Mouse (Mus musculus): ENCODE measurements around the gene Casp3.
"Not testable (repeated sequence)": the region's sequence is repeated elsewhere in the genome, so short reads cannot be mapped to it uniquely, and the experiment has no call there.

The Casp3 gene

DNA sequence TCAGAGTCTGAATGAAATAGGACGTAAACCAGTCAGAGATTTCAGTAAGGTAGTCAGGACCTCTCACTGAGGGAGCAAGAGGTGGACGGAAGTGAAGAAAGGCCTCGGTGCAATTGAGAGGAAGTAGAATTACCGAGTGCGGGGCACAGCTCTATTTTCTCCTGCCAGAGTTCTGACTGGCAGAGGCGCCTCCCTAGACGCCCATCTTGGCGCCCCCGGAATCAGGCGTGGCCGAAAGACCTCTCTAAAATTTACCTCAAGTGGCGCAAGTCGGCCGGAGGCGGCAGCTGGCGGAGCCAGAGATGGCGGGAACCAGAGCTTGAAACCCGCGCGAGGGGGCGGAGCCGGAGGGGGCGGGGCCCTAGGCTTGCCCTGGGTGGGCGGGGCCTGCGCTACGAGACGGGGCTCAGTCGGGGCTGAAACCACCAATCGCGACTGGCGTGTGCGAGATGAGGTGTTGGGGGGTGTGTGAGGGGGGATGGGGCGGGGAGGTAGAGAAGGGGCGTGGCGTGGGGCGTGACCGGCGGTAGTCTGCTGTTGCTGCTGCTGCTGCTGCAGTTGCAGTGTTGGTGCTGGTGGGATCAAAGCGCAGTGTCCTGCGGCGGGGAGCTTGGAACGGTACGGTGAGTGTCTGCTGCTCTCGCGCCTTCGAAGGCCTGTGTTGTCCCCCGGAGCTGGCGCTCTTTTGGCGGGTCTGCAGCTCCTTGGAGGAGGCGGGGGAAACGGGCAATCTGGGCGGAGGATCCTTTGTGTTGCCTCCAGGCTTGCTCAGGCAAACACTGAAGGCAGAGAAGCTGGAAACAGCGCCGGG, at the start of gene Casp3, which contains the start of gene Primpol:
Casp3 (plus strand) TSS at position 413 of the 811 bp plus-strand sequence.
Primpol (minus strand) TSS at position 334 of the 811 bp plus-strand sequence.
- DNase-seq (ENCODE audit: low spot score in 2 of 2): peak; percentile 89 to 91

DNA sequence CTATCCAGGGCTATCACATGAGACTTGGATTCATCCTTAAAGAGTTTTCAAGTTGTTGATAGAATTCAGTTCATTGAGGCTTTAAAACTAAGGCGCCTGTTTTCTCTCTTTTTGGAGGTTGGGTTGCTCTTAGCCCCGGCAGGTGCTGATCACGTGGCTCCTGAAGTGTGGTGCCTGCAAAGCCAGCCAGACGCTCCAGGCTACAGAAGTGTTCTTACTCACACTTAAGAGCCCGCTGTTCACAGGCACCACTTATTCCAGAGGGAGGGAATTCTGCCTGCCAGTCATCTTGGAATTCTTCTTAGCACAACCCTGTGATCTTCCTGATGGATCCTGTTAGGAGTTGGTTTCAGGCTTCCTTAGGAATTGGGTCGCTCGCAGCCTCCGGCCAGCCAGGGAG, 49.1 kb upstream of the Casp3 start:
- DNase-seq (ENCODE audit: low spot score in 2 of 2): peak in 1 of 2 experiments; percentile 19

DNA sequence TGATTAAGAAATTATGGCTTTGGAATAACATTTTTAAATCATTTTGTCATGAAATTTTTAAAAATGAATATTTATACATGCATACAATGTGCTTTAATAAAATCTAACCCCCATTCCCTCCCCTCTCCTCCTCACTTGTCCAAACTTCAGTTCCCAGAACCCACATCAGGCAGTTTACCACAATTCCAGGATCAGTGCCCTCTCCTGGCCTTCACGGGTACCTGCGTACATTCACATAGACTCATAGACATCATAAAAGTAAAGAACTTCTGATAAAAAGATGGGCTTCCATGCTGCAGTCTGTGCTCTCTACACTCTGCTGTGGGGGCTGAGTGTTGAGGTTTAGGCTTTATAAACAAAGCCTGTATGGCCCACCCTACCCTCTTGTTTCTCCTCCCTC, 48.1 kb upstream of the Casp3 start:
- DNase-seq (ENCODE audit: low spot score in 2 of 2): no peak

DNA sequence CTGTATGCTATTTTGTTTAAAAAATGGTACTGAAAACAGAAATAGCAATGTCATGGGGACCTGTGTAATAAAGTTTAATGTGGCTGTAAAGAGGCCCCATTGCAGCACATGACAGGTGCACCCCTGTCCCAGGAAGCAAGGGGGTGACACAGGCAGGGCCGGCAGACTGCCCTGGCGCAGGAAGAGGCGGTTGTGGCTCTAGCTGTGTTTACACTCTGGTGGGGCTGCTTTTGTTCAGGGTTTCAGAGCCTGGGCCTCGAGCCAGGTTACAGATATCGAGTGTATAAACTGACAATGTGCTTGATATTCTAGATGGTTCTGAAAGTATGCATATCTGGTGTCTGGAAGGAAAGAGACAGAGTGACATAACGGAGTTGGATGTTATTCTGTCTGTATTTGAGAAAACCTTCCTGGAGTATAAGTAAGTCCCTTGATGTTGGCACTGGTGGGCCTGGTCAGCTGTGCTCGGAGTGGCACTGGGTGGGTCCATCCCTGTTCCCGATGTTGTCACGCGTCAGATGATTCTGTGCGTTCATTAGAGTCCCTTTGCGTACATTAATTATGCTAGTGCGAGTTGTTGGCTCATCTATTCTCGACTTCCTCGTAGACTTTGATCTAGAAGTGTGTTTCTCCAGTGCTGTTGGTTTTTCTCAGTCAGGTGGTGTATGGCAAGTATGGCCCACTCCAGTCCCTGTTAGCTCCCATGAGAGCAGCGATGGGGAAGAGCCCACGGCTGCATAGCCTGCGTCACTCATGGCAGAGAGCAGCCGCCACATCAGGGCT, 47.2 kb upstream of the Casp3 start:
- no peak for DNase-seq (ENCODE audit: low spot score in 2 of 2)

DNA sequence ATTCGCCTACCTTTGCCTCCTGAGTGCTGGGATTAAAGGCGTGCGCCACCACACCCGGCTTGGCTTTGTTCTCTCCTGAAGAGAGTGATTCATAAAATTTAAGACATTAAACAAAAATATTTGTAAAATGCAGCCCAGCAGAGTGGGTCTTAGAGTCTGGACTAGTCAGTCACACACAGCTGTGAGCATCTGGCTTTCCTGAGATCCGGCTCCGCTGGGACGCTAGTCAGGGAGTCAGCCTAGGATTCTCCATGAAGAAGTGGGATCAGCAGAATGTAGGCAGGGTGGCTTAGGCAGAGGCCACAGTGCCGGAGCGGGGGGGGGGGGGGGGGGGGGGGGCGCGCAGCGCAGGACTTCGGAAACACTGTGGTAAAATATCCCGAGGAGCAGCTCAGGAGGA, 46.4 kb upstream of the Casp3 start:
- DNase-seq (ENCODE audit: low spot score in 2 of 2): no peak

DNA sequence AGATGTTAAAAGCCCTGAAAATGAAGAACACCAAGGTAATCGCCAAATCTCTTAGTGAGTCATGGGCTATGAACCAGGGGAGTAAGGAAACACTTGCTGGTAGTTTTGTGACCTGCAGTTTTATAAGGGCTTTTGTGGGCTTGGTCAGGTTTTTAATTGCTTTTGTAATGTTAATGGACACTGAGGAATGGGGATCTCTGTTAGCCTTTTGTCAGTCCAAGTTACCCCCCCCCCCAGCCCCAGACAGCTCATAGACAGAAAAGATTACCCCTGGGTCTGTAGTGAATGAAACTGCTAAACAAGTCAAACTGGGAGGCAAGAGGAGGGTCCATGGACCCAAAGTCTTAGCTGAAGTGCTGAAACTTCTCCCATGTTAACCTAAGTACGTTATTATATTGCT, 43.6 kb upstream of the Casp3 start:
- DNase-seq (ENCODE audit: low spot score in 2 of 2): no peak

DNA sequence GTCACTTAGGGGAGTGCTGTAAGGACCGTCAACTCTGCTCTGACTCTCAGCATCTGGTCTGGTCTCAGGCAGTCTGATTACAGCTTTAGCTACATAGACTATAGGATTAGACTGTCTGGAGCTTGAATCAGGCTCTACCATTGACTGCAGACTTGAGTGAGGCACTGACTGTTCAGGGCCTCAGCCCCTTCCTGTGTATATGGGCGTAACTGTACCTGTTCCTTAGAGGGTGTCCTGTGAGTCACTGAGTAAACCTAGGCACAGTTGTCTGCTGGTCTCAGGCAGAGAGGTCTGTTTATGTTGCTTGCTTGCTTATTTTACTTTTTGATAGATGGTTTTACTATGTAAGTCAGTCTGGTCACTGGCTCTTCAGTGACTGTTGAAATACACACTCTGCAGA, 43.1 kb upstream of the Casp3 start:
- no peak for DNase-seq (ENCODE audit: low spot score in 2 of 2)

DNA sequence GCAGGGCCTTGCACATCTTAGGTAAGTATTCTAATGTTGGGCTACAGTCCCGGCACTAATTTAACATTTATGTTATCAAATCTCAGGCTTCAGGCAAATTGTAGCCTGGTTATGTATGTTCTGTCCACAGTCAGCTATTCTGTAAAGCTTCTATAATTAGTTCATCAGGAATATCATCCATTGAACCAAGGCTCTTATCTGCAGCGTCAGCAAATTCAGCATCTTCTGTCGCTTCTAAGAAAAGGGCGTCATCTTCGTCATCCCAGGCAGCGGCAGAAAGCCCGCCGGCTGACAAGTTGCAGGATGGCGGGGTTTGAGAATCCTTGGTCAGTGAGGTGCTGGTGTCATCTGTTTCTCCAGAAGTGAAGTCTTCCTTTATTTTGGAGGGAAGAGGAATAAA, 38.3 kb upstream of the Casp3 start:
- DNase-seq (ENCODE audit: low spot score in 2 of 2): no peak

DNA sequence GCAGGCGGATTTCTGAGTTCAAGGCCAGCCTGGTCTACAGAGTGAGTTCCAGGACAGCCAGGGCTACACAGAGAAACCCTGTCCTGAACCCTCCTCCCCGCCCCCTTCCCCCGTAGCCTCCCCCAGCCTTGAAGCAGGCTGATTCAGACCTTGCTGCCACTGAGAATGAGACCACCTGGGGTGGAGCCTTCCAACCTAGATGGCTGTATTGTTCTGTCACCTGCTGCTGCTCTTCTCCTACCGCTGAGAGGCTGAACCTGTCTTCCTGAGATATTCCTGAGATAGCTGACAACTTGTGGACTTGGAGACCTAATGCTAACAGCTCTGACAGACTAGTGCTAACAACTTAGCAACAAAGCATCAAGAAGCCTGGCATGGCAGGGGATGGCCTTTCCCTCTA, 32.8 kb upstream of the Casp3 start:
- not testable (repeated sequence) for DNase-seq (ENCODE audit: low spot score in 2 of 2)

DNA sequence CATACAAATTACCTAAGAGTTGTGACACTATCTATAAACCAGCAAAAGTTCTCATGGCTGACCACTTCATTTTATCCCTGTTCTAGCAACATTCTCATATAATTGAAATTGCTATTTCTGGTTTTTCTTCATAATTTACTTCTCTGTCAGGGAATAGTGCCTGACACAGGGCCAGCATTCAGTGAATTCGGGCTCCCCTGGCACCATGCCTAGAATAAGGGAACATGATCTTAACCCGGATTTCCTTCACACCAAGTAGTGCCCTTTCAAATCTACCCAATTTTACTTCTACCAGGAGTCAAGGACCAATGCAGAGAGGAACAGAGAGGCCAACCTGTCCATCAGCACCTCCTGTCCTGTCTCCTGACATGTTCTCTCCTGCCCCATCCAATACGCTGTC, 31.5 kb upstream of the Casp3 start:
- DNase-seq (ENCODE audit: low spot score in 2 of 2): no peak

DNA sequence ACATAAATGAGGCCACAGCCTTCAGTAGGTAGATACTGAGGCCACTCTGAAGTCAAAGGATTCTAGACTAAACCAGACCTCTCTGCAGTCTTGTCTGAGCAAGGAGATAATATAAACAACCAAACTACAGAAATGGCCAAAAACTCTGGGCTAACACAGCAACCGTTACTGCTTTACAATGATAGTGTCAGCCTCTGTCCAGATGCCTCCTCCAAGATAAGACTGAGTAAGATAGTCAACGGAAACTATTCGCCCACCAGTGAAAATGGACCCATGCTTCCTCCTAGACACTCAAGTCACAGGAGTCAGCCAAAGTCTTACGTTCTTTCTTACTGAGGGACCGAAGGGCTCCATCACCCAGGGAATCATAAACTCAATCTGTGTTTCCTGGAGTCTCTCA, 29.2 kb upstream of the Casp3 start:
- DNase-seq (ENCODE audit: low spot score in 2 of 2): no peak

DNA sequence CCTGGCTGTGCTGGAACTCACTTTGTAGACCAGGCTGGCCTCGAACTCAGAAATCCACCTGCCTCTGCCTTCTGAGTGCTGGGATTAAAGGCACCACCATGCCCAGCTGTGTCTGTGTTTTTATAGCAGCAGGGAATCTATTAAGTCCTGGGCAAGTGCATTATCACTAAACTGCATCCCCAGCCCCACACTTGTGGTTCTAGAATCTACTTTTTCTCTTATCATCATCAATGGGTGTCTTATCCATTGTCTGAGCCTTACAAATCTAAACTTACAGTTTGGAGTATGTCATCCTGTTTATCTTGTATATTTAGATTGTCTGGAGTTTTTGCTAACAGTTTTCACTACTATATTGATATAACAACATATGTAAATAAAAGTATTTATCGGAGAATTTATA, 28.4 kb upstream of the Casp3 start:
- DNase-seq (ENCODE audit: low spot score in 2 of 2): no peak

DNA sequence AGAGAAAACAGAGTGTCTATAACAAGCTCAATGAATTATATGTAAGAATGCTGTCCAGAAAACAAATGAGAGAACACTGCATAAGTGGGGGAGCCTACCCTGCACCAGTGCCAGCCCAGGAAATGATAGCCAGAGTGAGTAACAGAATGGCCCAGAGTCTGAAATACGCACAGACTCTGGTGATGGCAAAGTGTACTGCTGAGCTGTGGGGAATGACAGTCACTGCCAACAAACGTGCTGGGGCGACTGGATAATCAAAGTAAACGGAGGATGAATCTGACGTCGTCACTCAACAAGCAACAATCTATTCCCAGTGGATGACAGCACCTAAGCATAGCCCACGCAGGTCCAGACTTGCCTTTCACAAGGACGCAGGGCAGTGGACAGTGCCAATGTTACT, 24.0 kb upstream of the Casp3 start:
- no peak for DNase-seq (ENCODE audit: low spot score in 2 of 2)

DNA sequence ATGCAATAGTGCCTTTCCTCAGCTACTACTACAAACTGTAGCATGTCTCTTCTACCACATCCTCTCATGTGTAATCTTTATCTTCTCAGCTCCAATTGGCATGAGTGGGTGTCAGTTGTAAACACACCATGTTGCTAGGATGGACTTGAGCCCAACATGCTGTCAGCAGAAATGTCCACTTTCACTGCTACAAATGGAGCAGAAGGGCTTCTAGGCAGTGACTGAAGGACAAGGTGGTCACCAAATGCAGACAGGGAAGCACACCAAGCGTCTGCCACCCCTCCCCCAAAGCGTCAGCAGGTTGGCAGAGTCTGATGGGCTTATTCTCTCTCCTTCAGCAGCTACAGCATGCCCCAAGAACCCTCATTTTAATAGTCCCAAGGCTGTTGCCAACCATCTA, 23.3 kb upstream of the Casp3 start:
- DNase-seq (ENCODE audit: low spot score in 2 of 2): no peak

DNA sequence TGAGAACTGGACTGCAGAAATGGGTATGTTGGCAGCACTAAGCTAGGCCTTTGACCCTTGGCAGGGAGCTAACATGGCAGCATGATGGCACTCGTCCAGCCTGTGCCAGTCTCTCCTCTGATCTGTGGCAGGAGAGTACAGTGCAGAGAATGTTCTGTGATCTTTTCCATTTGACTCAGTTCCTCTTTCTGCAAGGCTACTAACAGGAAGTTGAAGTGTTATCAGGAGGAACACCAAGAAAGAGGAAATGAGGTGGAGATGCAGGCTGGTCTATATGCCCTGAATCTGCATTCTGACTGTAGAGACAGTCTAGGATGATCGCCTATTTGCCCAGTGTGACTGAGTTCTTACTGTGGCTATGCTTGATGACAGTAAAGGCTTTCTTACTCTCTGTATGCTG, 21.5 kb upstream of the Casp3 start:
- DNase-seq (ENCODE audit: low spot score in 2 of 2): no peak

DNA sequence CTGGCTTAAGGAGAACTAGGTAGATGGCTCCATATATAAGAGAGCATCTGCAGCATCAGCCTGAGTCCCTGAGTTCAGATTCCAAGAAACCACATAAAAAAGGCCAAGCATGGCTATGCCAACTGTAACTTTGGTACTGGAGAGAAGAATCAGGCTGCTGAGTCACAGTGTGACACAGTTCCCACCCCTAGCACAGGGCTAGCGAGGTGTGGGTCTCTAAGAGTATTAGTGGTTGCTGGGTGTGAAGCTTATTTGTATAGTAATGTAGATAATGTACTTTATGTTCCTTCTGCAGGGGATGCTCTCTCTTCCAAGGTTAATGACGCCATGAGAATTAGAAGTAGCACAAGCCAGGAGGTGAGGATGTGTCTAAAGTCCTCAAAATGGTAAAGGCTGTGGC, 20.6 kb upstream of the Casp3 start:
- no peak for DNase-seq (ENCODE audit: low spot score in 2 of 2)

DNA sequence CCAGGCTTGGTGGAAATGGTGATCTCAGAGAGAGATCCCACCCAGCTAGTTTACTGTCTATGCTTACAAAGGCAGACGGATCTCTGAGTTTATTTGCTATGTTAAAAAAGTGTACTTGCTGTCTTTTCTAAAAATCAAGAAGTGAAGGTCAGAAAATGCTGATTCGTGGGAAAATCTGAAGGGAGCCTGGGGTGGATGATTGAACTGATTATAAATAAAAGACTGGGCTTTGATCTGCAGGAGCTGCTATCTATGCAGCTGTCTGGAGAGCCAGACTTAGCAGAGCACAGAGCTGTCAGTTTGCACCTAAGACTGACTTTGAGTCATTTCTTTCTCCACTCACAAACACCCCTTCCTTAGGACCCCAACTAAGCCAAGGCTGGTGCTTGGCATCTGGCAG, 19.7 kb upstream of the Casp3 start:
- no peak for DNase-seq (ENCODE audit: low spot score in 2 of 2)

DNA sequence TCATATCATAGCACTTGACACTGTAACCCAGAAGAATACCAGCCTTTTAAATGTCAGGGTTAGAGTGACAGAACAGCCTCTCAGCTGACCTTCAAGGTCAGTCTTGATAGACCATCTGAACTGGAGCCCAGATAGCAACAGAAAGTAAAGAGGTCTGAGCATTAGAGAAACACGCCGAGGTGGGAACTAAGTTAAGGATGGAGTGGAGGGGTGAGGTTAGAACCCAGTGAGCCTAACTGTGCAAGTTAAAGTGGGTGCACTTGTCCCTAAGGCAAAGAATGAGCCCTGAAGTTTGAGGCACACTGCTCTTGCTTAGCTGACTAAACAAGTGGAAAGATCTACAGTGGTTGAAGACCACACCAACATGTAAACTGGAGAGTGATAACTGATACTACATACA, 19.0 kb upstream of the Casp3 start:
- no peak for DNase-seq (ENCODE audit: low spot score in 2 of 2)

DNA sequence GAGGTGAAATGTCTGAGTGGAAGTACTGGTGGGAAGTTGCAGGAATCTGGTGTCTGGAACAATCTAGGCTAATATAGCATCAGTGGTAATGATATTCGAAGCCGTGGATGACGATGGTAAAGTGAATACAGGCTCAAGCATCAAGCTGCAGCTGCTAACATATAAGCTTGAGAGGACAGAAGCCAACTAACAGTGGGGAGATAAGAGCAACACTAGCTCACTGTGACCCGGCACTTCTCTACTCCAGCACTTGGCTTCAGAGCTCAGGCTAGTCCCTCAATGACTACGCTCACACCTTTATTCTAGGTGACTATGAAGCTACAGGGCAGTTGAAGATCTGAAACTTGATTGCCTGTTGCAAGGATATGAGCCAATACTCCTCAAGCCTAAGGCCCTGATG, 18.3 kb upstream of the Casp3 start:
- no peak for DNase-seq (ENCODE audit: low spot score in 2 of 2)

DNA sequence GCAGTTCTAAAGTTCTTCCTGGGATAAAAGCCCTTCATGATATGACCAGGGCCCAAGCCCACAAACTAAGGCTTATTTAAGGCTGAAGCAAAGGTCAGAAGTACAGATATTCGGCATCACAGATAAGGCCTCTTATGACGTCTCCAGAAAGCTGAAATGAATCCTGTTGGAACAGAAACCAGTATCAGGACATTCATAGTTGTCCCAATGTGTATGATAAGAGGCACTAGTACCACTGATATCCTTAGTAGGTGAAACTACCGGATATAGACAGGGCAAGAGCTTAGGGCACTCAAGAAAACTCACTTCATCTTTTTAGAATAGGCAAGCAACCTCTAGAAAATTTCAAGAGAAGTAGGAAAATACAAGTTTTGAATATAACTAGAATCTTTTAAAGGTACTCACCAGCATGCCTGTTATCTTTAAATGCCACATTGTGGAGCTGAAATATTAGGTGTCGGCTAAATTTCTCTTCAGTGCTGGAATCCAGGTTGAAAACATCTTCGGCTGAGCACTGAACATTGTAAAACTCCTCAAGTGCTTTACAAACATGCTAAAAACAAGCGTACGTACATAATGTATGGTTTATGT, 17.7 kb upstream of the Casp3 start:
- DNase-seq (ENCODE audit: low spot score in 2 of 2): no peak

DNA sequence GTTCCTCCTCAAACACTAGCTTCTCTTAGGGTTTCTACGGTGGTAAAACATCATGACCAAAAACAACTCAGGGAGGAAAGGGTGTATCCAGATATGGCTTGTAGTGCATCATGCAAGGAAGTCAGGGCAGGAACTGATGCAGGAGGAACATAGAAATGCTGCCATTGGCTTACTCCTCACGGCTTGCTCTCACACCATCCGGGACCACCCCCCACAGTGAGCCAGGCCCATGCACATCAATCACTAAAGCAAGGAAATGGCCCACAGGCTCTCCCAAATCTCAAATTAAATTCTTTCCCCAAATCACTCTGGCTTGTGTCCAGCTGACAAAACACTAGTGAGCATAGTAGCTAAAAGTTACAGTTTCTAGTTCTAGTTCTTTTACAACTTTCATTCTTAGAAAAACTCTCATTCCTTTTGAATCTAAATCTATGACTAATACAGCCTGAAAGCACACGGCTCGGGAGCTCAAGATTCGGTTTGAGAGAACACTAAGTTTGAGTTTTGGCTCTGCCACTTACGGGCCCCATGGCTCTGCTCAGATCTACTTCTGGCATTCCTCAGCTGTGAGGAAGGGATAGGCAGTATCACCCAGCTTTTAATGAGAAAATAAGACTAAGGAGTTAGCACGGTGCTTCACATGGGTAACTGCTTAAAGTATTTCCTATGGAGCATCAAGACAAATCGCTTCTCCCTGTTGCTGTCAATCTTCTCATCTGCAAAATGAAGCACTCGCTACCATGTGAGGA, 16.0 kb upstream of the Casp3 start:
- DNase-seq (ENCODE audit: low spot score in 2 of 2): no peak

DNA sequence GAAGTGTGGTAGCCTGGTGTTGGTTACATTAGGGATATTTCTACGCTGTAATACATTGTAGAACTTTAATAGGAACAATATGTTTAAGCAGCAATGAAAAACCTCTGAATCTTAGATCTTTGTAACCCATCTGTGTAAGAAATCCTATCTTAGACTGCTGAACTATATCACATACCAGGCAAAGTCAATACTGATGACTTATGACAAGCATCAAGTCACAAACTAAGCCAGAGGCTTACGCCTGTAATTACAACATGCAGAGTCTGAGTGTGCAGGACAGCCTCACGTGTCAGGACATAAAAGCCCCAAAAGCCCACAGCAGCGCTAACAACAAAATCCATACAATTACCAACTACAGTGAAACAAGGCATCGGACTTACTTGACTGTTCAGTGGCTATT, 13.5 kb upstream of the Casp3 start:
- DNase-seq (ENCODE audit: low spot score in 2 of 2): no peak
